Mouse (Mus musculus): ENCODE measurements around the gene Sgip1.

GRCm38 (mm10) chr4:102964174-102964573, 223.1 kb downstream of the Sgip1 start:
- TF ChIP-seq POLR2A (IDR thresholded peaks at IDR 0.05; ENCODE audit: borderline replicate concordance, insufficient read depth, low read length) = no peak
- no peak for TF ChIP-seq CTCF (IDR thresholded peaks at IDR 0.05; ENCODE audit: borderline replicate concordance, insufficient read depth, low read depth, low read length)
